Mouse (Mus musculus) right cerebral cortex, adult 18-20 months (tissue): ENCODE measurements around the gene Dlg1.

Experiments used
- DNase-seq: peaks from one replicate; pipeline ENCODE4 v3.0.0; 2022; ENCODE audit warnings: mixed read lengths

The Dlg1 gene

DNA sequence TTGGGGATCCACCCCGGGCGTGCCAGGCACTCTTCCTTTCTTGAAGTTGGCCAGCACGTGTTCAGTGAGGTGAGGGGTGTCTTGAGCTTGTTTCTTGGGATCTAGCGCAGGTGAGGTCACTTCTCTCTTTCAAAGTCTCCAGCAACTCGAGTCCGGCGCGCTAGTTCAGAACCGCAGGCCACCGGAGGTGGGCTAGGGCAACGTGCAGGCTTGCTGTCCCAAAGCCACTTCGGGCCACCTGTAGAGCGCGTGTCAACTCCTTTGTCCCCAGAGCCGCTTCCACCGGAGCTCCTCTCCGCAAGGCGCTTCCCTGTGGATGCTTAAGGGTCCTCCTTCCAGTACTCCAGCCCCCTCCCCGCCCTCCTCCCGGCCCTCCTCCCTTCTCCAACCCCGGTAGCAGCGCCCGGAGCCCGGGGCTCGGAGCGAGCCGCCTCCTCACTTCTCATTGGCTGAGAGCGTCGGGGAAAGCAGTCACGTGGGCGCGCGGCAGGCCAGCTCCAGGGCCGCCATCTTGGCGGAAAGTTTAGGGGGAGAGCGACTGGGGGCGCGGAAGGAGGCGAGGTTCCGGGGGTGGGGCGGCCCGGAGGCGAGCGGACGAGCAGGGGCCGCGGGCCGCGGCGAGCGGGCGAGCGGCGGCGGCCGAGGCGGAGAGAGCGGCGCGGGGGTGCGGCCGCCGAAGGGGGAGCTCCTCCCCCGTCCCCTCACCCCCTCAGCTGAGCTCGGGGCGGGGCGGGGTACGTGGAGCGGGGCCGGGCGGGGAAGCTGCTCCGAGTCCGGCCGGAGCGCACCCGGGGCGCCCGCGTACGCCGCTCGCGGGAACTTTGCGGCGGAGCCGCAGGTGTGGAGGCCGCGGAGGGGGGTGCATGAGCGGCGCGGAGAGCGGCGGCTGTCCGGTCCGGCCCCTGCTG lies at the start of gene Dlg1:
Gene Dlg1 (plus strand): TSS at position 65 of the 908 bp plus-strand sequence.
- DNase-seq: peak; percentile 82

- DNase-seq: no peak
Measured at GRCm38 (mm10) chr16:31616382-31616781, 46.9 kb upstream of the Dlg1 start.

- DNase-seq: no peak
Measured at GRCm38 (mm10) chr16:31617128-31617527, 46.1 kb upstream of the Dlg1 start.

- DNase-seq: peak; percentile 17
Measured at GRCm38 (mm10) chr16:31617823-31618371, 45.3 kb upstream of the Dlg1 start.

DNA sequence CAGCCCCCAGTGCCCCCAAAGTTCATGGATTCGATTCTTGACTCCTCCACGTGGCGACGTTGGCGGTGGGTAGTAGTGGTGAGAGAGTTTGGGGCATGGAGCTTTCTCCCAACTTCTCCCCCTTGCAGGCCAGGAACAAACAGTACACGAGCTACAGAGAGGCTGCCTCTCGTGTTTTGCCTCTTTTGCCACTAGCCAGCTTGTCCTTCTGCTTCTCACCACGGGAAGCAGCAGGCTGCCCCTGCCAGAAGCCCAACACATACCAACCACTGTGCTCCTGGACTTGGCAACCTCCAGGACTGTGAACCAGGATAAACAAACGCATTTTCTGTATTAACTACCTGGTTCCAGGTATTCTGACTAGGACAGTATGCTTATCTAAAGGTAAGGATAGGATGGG lies 44.6 kb upstream of the Dlg1 start:
- DNase-seq: no peak

GRCm38 (mm10) chr16:31619675-31620335 lies 43.4 kb upstream of the Dlg1 start:
- DNase-seq: no peak

GRCm38 (mm10) chr16:31622356-31622755 lies 40.9 kb upstream of the Dlg1 start:
- DNase-seq: no peak

DNA sequence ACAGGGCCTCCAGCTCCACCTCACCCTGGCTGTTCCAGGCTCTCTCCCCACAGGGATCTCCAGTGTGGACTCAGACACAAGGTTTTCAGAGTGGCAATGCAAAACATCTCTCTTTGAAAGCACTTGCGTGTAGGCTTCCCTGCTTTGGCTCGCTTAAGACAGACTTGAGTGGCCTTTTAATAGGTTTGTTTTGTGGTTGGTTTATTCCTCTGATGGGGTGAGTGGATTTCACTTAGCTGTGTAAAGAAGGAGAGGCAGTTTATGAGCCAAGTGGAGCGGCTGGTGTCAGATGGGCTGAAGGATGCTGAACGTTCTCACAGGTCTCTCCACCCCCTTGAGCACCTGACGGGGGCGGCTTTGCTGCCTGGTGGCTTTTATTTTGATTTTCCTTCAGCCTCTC lies 40.1 kb upstream of the Dlg1 start:
- DNase-seq: no peak

- no peak for DNase-seq
Measured at GRCm38 (mm10) chr16:31624749-31625148, 38.5 kb upstream of the Dlg1 start.

DNA sequence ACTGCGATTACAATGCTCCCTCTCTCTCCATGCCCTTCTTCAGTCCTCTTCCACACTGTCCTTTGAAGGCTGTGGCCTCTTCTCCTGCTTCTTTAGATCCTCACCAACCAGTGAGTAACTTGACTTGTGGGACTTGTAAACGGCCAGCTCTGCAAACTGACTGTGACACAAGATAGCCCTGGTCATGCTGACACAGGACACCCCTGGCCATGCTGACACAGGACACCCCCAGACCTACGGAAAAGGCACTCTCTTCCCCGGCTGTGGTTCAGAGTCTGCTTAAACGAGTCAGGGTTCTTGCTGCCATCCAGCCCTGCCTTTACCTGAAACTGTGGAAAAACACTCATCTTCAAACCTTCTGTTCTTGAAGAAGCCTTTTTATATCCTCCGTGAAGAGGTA lies 36.9 kb upstream of the Dlg1 start:
- no peak for DNase-seq

DNA sequence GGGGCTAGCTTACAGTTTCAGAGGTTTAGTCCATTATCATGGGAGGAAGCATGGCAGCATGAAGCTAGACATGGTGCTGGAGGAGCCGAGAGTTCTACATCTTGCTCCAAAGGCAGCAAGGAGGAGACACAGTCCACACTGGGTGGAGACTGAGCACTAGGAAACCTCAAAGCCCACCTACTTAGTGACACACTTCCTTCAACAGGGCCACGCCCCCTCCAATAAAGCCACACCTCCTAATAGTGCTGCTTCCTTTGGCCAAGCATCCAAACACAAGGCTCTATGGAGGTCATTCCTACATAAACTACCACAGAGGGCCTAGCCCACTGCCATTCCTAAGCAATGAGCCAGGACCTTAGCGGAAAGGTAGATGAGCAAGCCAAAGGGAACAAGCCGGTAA lies 32.9 kb upstream of the Dlg1 start:
- no peak for DNase-seq

DNA sequence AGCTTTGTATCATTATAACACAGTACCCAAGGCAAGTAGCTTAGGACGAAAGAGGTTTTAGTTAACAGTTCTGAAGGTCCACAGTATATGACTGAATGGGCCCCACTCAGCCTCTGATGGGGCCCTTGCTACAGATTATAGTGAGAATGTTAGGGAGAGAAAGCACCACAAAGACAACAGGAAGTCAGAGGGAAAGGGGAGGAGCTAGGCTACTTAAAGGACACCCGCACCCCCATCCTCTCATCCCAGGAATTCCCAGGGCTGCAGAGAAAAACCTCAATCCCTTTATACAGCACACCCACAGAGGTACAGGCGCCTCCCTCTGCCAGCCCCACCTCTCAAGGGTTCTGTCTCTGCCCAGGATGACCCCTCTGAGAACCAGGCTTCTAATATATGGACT lies 32.2 kb upstream of the Dlg1 start:
- DNase-seq: no peak

DNA sequence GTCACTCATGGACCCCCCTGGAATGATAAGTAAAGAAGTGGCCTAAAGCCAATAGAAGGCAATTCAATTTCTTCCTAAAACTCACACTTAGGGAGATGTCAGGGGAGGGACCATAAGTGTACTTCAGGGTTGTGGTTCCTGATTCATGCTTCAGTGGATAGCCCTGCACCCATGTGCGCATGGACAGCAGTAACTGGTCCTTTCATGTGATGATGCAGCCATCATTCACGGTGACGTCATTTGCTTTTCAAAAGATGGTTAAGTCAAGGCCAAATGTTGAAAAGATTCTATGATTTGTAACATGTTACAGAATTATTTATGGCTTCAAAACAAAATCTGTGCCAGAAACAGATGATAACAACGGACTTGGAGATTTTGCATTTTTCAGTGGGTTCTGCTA lies 28.9 kb upstream of the Dlg1 start:
- DNase-seq: no peak

DNA sequence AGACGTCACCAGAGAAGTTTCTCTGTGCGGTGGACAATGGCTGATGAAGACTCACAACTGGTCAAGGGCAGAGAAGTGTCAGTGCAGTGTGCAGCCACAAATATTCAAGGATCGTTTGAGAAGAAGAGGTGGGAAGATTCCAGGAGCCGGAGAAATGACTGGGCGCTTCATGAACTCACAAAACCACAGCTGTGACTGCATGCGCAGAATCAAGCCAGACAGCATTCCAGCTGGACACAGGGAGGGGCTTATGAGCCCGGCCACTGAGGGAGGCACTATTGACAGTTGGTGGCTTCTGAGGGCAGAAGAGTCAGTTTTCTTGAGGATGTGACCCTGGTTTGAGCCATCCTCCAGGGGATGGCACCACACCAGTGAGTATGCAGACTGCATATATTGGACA lies 24.9 kb upstream of the Dlg1 start:
- DNase-seq: no peak

DNA sequence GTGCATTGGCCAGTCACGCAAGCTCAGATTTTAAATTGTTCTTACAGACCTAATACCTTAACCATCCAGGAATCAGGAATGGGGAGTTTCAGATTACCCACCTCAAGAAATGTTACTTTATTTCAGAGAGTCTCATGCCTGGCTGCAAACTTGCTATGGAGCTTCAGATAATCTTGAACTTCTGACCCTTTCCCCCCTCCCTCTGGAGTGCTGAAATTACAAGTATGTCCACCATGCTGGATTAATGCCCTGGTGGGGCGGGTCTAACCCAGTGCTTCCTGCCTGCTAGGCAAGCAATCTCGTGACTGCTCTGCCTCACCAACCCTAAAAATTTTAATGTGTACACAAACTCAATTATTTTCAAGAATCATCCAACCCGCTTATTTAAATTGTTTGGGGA lies 23.3 kb upstream of the Dlg1 start:
- no peak for DNase-seq

DNA sequence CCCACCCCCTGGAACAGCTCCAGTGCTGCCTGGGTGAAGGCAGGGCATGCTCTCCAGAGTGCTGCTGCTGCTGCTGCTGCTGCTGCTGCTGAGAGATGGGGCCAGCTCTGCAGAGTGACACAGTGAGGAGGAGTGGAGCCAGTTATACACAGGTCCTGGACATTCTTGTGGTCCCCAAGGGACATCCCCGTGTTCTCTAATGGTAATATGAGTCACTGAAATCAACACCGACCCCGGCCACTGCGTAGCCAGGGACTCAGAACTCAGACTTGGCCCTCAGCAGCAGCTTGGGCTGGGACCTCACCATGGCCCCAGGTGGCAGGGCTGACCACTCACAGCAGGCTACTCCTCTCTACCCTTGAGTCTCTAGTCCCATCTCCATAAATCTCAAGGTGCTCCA lies 21.5 kb upstream of the Dlg1 start:
- DNase-seq: no peak

GRCm38 (mm10) chr16:31647221-31647620 lies 16.0 kb upstream of the Dlg1 start:
- no peak for DNase-seq

GRCm38 (mm10) chr16:31650788-31651187 lies 12.5 kb upstream of the Dlg1 start:
- DNase-seq: no peak

DNA sequence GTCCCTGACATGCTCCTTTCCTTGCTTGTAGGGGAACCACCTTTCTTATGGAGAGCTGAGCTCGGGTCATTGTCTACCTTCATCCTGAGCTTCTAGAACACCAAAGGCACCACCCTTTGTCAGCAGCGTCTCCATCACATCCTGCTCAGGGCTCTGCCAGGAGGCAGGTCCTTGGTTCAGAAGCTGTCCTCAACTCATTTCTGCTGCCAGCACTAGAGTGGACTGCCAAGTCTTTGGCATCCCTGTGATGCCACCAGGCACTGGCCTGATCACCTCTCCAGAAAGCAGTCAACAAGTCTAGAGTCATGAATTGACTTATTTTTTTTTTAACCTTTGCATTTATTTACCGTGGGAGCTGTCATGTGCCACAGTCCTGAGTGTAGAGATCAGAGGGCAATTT lies 11.7 kb upstream of the Dlg1 start:
- no peak for DNase-seq

DNA sequence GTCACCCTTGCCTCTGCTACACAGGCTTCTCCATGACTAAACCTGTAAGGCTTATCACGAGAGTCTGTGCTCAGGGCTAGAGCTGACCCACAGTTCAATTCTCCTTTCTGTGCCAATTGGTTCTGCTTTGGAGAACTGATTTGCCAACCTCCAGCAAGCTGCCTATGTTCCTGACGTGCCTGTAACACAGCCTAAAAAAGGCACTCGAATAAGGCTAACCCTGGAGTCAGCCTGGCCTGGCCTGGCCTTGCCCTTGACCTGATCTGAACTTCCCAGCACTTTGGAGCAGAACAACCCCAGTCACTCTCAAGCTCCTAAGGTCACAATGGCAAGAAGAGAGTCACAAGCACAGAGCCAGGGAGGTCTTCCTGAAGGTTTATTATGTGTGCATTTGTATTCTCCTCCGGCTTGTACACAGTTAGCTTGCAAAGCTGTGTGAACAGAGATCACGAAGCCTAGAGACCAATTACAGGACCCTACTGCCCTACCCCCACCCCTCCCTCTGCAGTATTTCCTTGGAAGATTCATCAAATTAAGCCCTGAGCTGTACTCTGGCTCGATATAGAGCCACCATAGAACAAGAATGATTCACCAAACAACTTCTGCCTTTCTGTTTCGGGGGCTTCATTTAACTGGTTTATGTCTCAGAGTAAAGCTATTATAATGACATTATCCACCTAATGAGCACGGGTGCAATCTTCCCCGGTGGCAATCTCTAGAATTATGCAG lies 11.0 kb upstream of the Dlg1 start:
- no peak for DNase-seq

- no peak for DNase-seq
Measured at GRCm38 (mm10) chr16:31653616-31654015, 9.6 kb upstream of the Dlg1 start.

- DNase-seq: no peak
Measured at GRCm38 (mm10) chr16:31654021-31654420, 9.2 kb upstream of the Dlg1 start.

DNA sequence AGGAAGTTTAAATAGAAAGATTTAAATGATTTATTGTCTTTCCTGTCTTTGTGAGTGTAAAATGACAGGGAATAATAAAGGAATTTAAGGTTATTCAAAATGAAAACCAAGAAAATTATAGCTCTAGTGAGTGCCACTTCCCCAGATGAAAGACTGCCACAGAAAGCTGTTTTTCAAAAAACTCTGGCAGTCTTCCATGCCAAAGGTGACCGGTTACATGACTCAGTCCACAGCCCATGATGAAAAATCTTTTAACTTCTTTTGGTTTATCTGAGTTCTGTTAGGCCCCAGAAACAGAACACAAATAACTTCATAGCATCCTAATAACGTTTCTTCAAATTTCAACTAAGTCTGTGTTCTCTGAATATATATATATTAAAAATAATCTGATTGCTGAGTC lies 7.7 kb upstream of the Dlg1 start:
- no peak for DNase-seq
